Mouse (Mus musculus): Measurements from ENCODE around the gene Ptpdc1.

DNA sequence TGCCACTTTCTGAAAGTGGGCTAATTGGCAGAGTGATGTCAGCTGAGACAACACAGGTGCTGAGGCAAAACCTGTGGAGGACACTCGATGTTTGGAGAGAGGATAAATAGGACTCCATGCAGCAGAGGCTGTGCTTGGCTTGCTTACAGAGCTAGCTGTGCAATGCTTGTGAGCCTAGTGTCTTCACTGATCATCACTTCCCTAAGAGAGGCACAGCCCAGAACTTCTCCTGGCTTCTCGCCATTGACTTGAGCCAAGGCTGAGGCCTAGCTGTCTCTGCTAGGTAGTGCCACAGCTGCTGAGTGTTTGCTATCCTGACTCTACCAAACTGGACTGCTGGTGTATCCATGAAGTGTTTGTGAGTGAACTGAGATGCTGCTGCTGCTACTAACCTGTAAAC, 94.8 kb downstream of the Ptpdc1 start:
- TF ChIP-seq USF1 (IDR thresholded peaks at IDR 0.05; ENCODE audit: low read depth) (no peak), CTCF (IDR thresholded peaks at IDR 0.05; ENCODE audit: control insufficient read depth, insufficient read depth, insufficient read length) (no peak), FOSL1 (IDR thresholded peaks at IDR 0.05; ENCODE audit: insufficient read depth, low read length, poor library complexity, severe bottlenecking) (no peak), MAX (IDR thresholded peaks at IDR 0.05) (no peak)

Data from C2C12 (cell line).